Mouse (Mus musculus) lung, embryonic 14.5 days (tissue): ENCODE data around the gene Ern1. TPM values are rescaled to one million over a fixed set of nuclear protein-coding genes. Genes with fewer than 3 reads are reported as not detected.
"Not testable (repeated sequence)": the region's sequence is repeated elsewhere in the genome, so short reads cannot be mapped to it uniquely, and the experiment has no call there.

Experiments
- ATAC-seq: fragments of 200-750 bp; cut with Nextera tagmentation; 2 replicates; pipeline ENCODE4 v1.8.0; 2017; ENCODE audit warnings: mild to moderate bottlenecking, moderate TSS enrichment, moderate library complexity; ENCODE audit not compliant: insufficient read depth
- DNase-seq: peaks from one replicate; pipeline ENCODE4 v3.0.0-alpha.2; 2015
- H3K27ac ChIP-seq: fragments of 300-500 bp; sonication (generic); 2 replicates; pipeline ENCODE4 v1.5.1; 2014; ENCODE audit warnings: low read depth, mild to moderate bottlenecking, moderate library complexity
- H3K27me3 ChIP-seq: fragments of 300-500 bp; sonication (generic); 2 replicates; pipeline ENCODE4 v1.6.1; 2014; ENCODE audit warnings: low read length, control low read depth; ENCODE audit not compliant: insufficient read depth
- H3K36me3 ChIP-seq: fragments of 300-500 bp; sonication (generic); 2 replicates; pipeline ENCODE4 v1.6.1; 2014; ENCODE audit warnings: control low read depth; ENCODE audit not compliant: insufficient read depth
- H3K4me1 ChIP-seq: fragments of 300-500 bp; sonication (generic); 2 replicates; pipeline ENCODE4 v1.6.1; 2014; ENCODE audit warnings: antibody characterized with exemption, control low read depth; ENCODE audit not compliant: insufficient read depth
- H3K4me2 ChIP-seq: fragments of 300-500 bp; sonication (generic); 2 replicates; pipeline ENCODE4 v1.6.1; 2014; ENCODE audit warnings: mild to moderate bottlenecking
- H3K4me3 ChIP-seq: fragments of 300-500 bp; sonication (generic); 2 replicates; pipeline ENCODE4 v1.5.1; 2014; ENCODE audit warnings: low read depth, low read length
- H3K9ac ChIP-seq: fragments of 300-500 bp; sonication (generic); 2 replicates; pipeline ENCODE4 v1.6.1; 2014
- H3K9me3 ChIP-seq: fragments of 300-500 bp; sonication (generic); 2 replicates; pipeline ENCODE4 v1.6.1; 2016; ENCODE audit warnings: low read depth, low read length, control low read depth
- CTCF ChIP-seq: IDR thresholded peaks from 2 replicates; pipeline ENCODE4 v1.5.1; 2016; ENCODE audit warnings: antibody characterized with exemption, low read depth
- WGBS: fragments of 180-500 bp; shearing (Covaris S2); extraction: QIAGEN DNeasy Blood & Tissue Kit; methylation state at CpG from one replicate; pipeline ENCODE4 v1.1.7; 2014; 5-methylcytosine and 5-hydroxymethylcytosine counted together
- polyA plus RNA-seq: library from polyadenylated mRNA; unstranded; fragments of >200 nt; fragmentation: Nextera tagmentation; extraction: Ambion mirVana; gene quantifications from 2 replicates; pipeline ENCODE4 v1.2.1, GENCODE M21; 2014

Ern1 gene
- polyA plus RNA-seq, 1 experiment from 2014 or later: 8.6 TPM

- Histone ChIP-seq H3K27me3 (no peaks in the 10 kb centered on the region), H3K27ac (no peak overlapping the region), H3K9ac (no peak overlapping the region), H3K4me3 (no peak overlapping the region), H3K9me3 (no peaks in the 10 kb centered on the region), H3K4me2 (no peak overlapping the region), H3K4me1 (no peaks in the 10 kb centered on the region), H3K36me3 (no peaks in the 10 kb centered on the region)
- WGBS: 87% methylated on average over 4 of the region's 4 CpGs
- TF ChIP-seq CTCF: no peak
- DNase-seq (no peak), ATAC-seq (no peak)
Observed at GRCm38 (mm10) chr11:106458540-106458939, 29.1 kb downstream of the Ern1 start.

GRCm38 (mm10) chr11:106443646-106444045 is 44.0 kb downstream of the Ern1 start:
- 22% methylated on average over 3 of the region's 3 CpGs for WGBS
- DNase-seq (no peak), ATAC-seq (no peak)
- Histone ChIP-seq H3K4me1 (0 out of 2 replicates have a peak, but pooled peaks cover 1% of the 10 kb centered on the region), H3K36me3 (no peaks in the 10 kb centered on the region), H3K9me3 (no peaks in the 10 kb centered on the region), H3K4me2 (no peak overlapping the region), H3K4me3 (no peak overlapping the region), H3K27ac (no peak overlapping the region), H3K9ac (no peak overlapping the region), H3K27me3 (no peaks in the 10 kb centered on the region)
- TF ChIP-seq CTCF: no peak

GRCm38 (mm10) chr11:106442564-106442963 is 45.1 kb downstream of the Ern1 start:
- not testable (repeated sequence) for H3K36me3 ChIP-seq, H3K4me3 ChIP-seq, H3K27ac ChIP-seq, H3K4me2 ChIP-seq, H3K9me3 ChIP-seq, H3K27me3 ChIP-seq, H3K9ac ChIP-seq, H3K4me1 ChIP-seq, ATAC-seq, DNase-seq
- 72% methylated on average over 2 of the region's 2 CpGs for WGBS

- no peak overlapping the region for H3K4me3 ChIP-seq
- no peak overlapping the region for H3K9ac ChIP-seq
- WGBS: 73% methylated on average over 2 of the region's 2 CpGs
- H3K9me3 ChIP-seq: no peaks in the 10 kb centered on the region
- H3K27ac ChIP-seq: no peak overlapping the region
- no peaks in the 10 kb centered on the region for H3K36me3 ChIP-seq
- no peaks in the 10 kb centered on the region for H3K27me3 ChIP-seq
- H3K4me2 ChIP-seq: no peak overlapping the region
- no peak for DNase-seq
- ATAC-seq: no peak
- 0 out of 2 replicates have a peak, but pooled peaks cover 3% of the 10 kb centered on the region for H3K4me1 ChIP-seq
- TF ChIP-seq CTCF: no peak
Observed at GRCm38 (mm10) chr11:106440318-106440717, 47.3 kb downstream of the Ern1 start.

GRCm38 (mm10) chr11:106439355-106439754 is 48.3 kb downstream of the Ern1 start:
- WGBS: 51% methylated on average over 3 of the region's 3 CpGs
- ATAC-seq: no peak
- H3K36me3 ChIP-seq: no peaks in the 10 kb centered on the region

GRCm38 (mm10) chr11:106438524-106439177 is 49.0 kb downstream of the Ern1 start:
- 25% methylated on average over 4 of the region's 4 CpGs for WGBS
- no peak overlapping the region for H3K4me2 ChIP-seq
- no peak overlapping the region for H3K4me3 ChIP-seq
- ATAC-seq (no peak), DNase-seq (no peak)
- TF ChIP-seq CTCF: no peak
- no peaks in the 10 kb centered on the region for H3K27me3 ChIP-seq
- 0 out of 2 replicates have a peak, but pooled peaks cover 3% of the 10 kb centered on the region for H3K4me1 ChIP-seq
- H3K27ac ChIP-seq: no peak overlapping the region
- no peaks in the 10 kb centered on the region for H3K9me3 ChIP-seq
- no peaks in the 10 kb centered on the region for H3K36me3 ChIP-seq
- no peak overlapping the region for H3K9ac ChIP-seq

More at GRCm38 (mm10) chr11:106439355-106439754, 48.3 kb downstream of the Ern1 start:
- Histone ChIP-seq H3K9ac (no peak overlapping the region), H3K4me2 (no peak overlapping the region), H3K9me3 (no peaks in the 10 kb centered on the region), H3K27ac (no peak overlapping the region), H3K4me1 (0 out of 2 replicates have a peak, but pooled peaks cover 3% of the 10 kb centered on the region), H3K27me3 (no peaks in the 10 kb centered on the region), H3K4me3 (no peak overlapping the region)
- DNase-seq: no peak
- TF ChIP-seq CTCF: no peak

- Histone ChIP-seq H3K9ac (no peak overlapping the region), H3K4me2 (no peak overlapping the region), H3K4me1 (0 out of 2 replicates have a peak, but pooled peaks cover 3% of the 10 kb centered on the region), H3K9me3 (no peaks in the 10 kb centered on the region), H3K4me3 (no peak overlapping the region), H3K36me3 (no peaks in the 10 kb centered on the region), H3K27me3 (no peaks in the 10 kb centered on the region), H3K27ac (no peak overlapping the region)
- TF ChIP-seq CTCF: no peak
- ATAC-seq (no peak), DNase-seq (no peak)
- WGBS: 79% methylated on average over 2 of the region's 2 CpGs
Observed at GRCm38 (mm10) chr11:106437543-106437942, 50.1 kb downstream of the Ern1 start.
